Mouse (Mus musculus): ENCODE measurements at regions not wholly inside any gene's neighbourhood (a gene's known extent, or its start where the extent isn't known, plus 50 kb on each side); places are given as distances from the start of the nearest gene placed in this dataset.

DNA sequence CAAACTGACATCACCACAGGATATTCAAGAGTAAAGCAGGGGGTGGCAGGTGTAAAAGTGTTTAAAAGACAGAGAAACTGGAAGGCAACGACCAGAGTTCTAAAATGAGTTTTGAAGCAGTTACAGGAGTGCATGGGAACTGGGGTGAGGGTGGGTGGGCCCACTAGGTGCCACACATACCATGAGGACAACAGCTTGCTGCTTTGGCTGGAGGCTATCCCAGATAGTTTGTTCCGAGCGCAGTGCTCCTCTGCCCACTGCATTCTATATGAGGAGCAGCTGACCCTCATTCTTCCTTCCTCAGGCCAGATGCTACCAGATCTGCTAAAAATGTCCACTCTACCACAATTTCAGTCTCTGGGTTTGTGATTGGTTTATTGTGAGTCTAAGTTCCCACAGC is 234.6 kb upstream of the 4930412O13Rik start:
- in situ Hi-C loops (cut with MboI; ENCODE audit: low pct_ligation_motif_present, low pct_unique_long_range_greater_than_20kb, low sequenced_read_pairs) (no loop called here), dilution Hi-C loops (cut with MboI; ENCODE audit: extremely low pct_ligation_motif_present, extremely low pct_unique_long_range_greater_than_20kb, low sequenced_read_pairs) (no loop called here)
- Histone ChIP-seq H3K36me3 (replicated peaks in 1 of 2; ENCODE audit: control insufficient read depth in 1 of 2, insufficient read depth in 1 of 2, low read length in 1 of 2) (no peaks in the 10 kb centered on the region), H3K9me3 (replicated peaks; ENCODE audit: low read length) (no peaks in the 10 kb centered on the region), H3K9ac (ENCODE audit: insufficient read depth, low read depth) (no peak overlapping the region), H3K4me3 (replicated peaks in 1 of 3; ENCODE audit: low read depth in 2 of 3, low read length in 2 of 3, poor library complexity in 1 of 3) (no peak overlapping the region), H3K27ac (ENCODE audit: insufficient read depth, low read depth) (no peak overlapping the region), H3K4me1 (ENCODE audit: control insufficient read depth in 1 of 2, insufficient read depth in 2 of 2) (no peaks in the 10 kb centered on the region), H3K27me3 (replicated peaks) (no peaks in the 10 kb centered on the region), H3K79me2 (replicated peaks; ENCODE audit: control insufficient read depth, extremely low read depth, insufficient read depth, poor library complexity, severe bottlenecking) (no peaks in the 10 kb centered on the region), H3K4me2 (ENCODE audit: insufficient read depth, low read depth, poor library complexity, severe bottlenecking) (no peak overlapping the region)
- TF ChIP-seq POLR2A (IDR thresholded peaks at IDR 0.05; ENCODE audit: low read depth, low read length) = no peak
- no peak for TF ChIP-seq PAX5 (IDR thresholded peaks at IDR 0.05; ENCODE audit: low read length)
- no peak for TF ChIP-seq NELFE (IDR thresholded peaks at IDR 0.05; ENCODE audit: low read depth, low read length)
- no peak for TF ChIP-seq E2F4 (IDR thresholded peaks at IDR 0.05; ENCODE audit: insufficient replicate concordance, low read depth, low read length)
- no peak for TF ChIP-seq MAX (IDR thresholded peaks at IDR 0.05; ENCODE audit: low read length)
- no peak for TF ChIP-seq ETS1 (conservative IDR thresholded peaks at IDR 0.05; ENCODE audit: low read depth, low read length)
- no peak for TF ChIP-seq MAFK (IDR thresholded peaks at IDR 0.05; ENCODE audit: insufficient replicate concordance, low read length)
- no peak for DNase-seq (ENCODE audit: extremely low read depth)

- H3K27me3 ChIP-seq (replicated peaks) = no peaks in the 10 kb centered on the region
- H3K79me2 ChIP-seq (replicated peaks; ENCODE audit: control insufficient read depth, extremely low read depth, insufficient read depth, poor library complexity, severe bottlenecking) = no peaks in the 10 kb centered on the region
- H3K9me3 ChIP-seq (replicated peaks; ENCODE audit: low read length) = no peaks in the 10 kb centered on the region
- TF ChIP-seq SIN3A (IDR thresholded peaks at IDR 0.05; ENCODE audit: low read length) (no peak), KAT2A (IDR thresholded peaks at IDR 0.05; ENCODE audit: insufficient replicate concordance, low read length) (no peak), USF2 (conservative IDR thresholded peaks at IDR 0.05; ENCODE audit: low read depth, low read length) (no peak), CHD2 (IDR thresholded peaks at IDR 0.05; ENCODE audit: low read length) (no peak), GABPA (IDR thresholded peaks at IDR 0.05; ENCODE audit: insufficient replicate concordance, low read depth, low read length) (no peak), PAX5 (IDR thresholded peaks at IDR 0.05; ENCODE audit: low read length) (no peak), POLR2AphosphoS2 (IDR thresholded peaks at IDR 0.05; ENCODE audit: low read depth, low read length) (no peak), UBTF (IDR thresholded peaks at IDR 0.05; ENCODE audit: low read depth, low read length) (no peak), CHD1 (IDR thresholded peaks at IDR 0.05; ENCODE audit: low read depth, low read length) (no peak)
- no peak for DNase-seq (ENCODE audit: extremely low read depth)
- no peak overlapping the region for H3K9ac ChIP-seq (ENCODE audit: insufficient read depth, low read depth)
- H3K4me2 ChIP-seq (ENCODE audit: insufficient read depth, low read depth, poor library complexity, severe bottlenecking) = no peak overlapping the region
- no peaks in the 10 kb centered on the region for H3K36me3 ChIP-seq (replicated peaks in 1 of 2; ENCODE audit: control insufficient read depth in 1 of 2, insufficient read depth in 1 of 2, low read length in 1 of 2)
- H3K4me3 ChIP-seq (replicated peaks in 1 of 3; ENCODE audit: low read depth in 2 of 3, low read length in 2 of 3, poor library complexity in 1 of 3) = no peak overlapping the region
- no peak overlapping the region for H3K27ac ChIP-seq (ENCODE audit: insufficient read depth, low read depth)
- dilution Hi-C loops (cut with MboI; ENCODE audit: extremely low pct_ligation_motif_present, extremely low pct_unique_long_range_greater_than_20kb, low sequenced_read_pairs) = no loop called here
- no peaks in the 10 kb centered on the region for H3K4me1 ChIP-seq (ENCODE audit: control insufficient read depth in 1 of 2, insufficient read depth in 2 of 2)
- in situ Hi-C loops (cut with MboI; ENCODE audit: low pct_ligation_motif_present, low pct_unique_long_range_greater_than_20kb, low sequenced_read_pairs) = no loop called here
Measured at GRCm38 (mm10) chr2:9646963-9647362, 234.1 kb upstream of the 4930412O13Rik start.

DNA sequence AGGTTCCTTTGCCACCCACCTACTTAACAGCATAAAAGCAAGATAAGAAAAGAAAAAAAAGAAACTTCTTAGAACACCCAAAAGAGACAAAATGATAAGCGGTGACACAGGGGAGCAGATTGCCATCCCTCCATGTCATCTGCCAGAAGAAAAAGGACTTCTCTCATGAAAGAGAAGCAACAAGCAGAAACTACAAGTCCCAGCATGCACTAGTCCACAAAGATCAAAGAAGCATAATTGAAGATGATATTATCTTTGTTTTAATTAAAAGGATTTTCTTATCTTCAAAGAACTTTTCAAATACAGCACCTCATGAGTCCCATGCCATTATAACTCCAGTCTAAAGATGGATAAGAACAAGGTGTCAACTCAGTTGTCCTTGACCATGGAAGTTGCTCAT is 231.0 kb upstream of the 4930412O13Rik start:
- dilution Hi-C loops (cut with MboI; ENCODE audit: extremely low pct_ligation_motif_present, extremely low pct_unique_long_range_greater_than_20kb, low sequenced_read_pairs) = no loop called here
- H3K27me3 ChIP-seq (replicated peaks) = no peaks in the 10 kb centered on the region
- H3K79me2 ChIP-seq (replicated peaks; ENCODE audit: control insufficient read depth, extremely low read depth, insufficient read depth, poor library complexity, severe bottlenecking) = no peaks in the 10 kb centered on the region
- no peaks in the 10 kb centered on the region for H3K4me1 ChIP-seq (ENCODE audit: control insufficient read depth in 1 of 2, insufficient read depth in 2 of 2)
- H3K4me3 ChIP-seq (replicated peaks in 1 of 3; ENCODE audit: low read depth in 2 of 3, low read length in 2 of 3, poor library complexity in 1 of 3) = no peak overlapping the region
- no peak overlapping the region for H3K9ac ChIP-seq (ENCODE audit: insufficient read depth, low read depth)
- H3K9me3 ChIP-seq (replicated peaks; ENCODE audit: low read length) = no peaks in the 10 kb centered on the region
- H3K27ac ChIP-seq (ENCODE audit: insufficient read depth, low read depth) = no peak overlapping the region
- no peak for DNase-seq (ENCODE audit: extremely low read depth)
- no peak overlapping the region for H3K4me2 ChIP-seq (ENCODE audit: insufficient read depth, low read depth, poor library complexity, severe bottlenecking)
- no peaks in the 10 kb centered on the region for H3K36me3 ChIP-seq (replicated peaks in 1 of 2; ENCODE audit: control insufficient read depth in 1 of 2, insufficient read depth in 1 of 2, low read length in 1 of 2)
- TF ChIP-seq HCFC1 (IDR thresholded peaks at IDR 0.05; ENCODE audit: low read depth, low read length) (peak; percentile 67), ZNF384 (IDR thresholded peaks at IDR 0.05; ENCODE audit: low read depth, low read length) (no peak)
- in situ Hi-C loops (cut with MboI; ENCODE audit: low pct_ligation_motif_present, low pct_unique_long_range_greater_than_20kb, low sequenced_read_pairs) = no loop called here
